Mouse (Mus musculus): Measurements from ENCODE around the gene Apopt1.

GRCm38 (mm10) chr12:111704609-111705008 lies 8.5 kb upstream of the Apopt1 start:
- no peak for TF ChIP-seq CTCF (IDR thresholded peaks at IDR 0.05; ENCODE audit: borderline replicate concordance, extremely low read depth, insufficient read depth, insufficient read length)
- TF ChIP-seq POLR2A (IDR thresholded peaks at IDR 0.05; ENCODE audit: borderline replicate concordance, extremely low read depth, insufficient read depth, insufficient read length, poor library complexity, severe bottlenecking): no peak

Data from brain, embryonic 14.5 days (tissue).